20 mouse cellular contexts compared by ENCODE assay signal in the genomic region with DNA sequence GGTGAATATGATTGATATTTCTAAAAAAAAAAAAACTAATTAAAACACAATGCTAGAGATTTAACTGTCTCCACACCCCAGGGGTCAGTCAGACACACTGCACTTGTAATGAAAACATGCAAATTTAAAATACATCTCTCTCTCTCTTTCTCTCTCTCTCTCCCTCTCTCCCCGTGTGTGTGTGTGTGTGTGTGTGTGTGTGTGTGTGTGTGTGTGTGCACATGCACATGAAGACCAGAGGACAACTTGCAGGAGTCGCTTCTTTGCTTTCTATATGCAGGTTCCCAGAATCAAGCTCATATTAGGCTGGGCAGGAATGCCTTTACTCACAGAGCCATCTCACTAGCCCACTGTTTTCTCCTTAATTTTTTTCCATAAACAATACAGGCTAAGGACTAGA.
DNase-seq lines count a peak whose midpoint lies in the region; ATAC-seq lines count a peak whose summit lies in the region.
"Had no signal": no experiment of that assay in that cellular context is flagged by ENCODE, and none has a peak within 500 bp of the region (broad histone marks: within the 10 kb centered on the region; RNA-seq: fewer than 3 reads in every experiment).

No protein-coding gene starts in this region.

- no peaks in the 10 kb centered on the region for H3K36me3 ChIP-seq in heart, embryonic 10.5 days
- no peaks in the 10 kb centered on the region for H3K36me3 ChIP-seq in midbrain, embryonic 11.5 days (ENCODE audit: control insufficient read depth, insufficient read depth, low read length)
- H3K36me3 ChIP-seq in midbrain, embryonic 13.5 days = no peaks in the 10 kb centered on the region
- H3K36me3 ChIP-seq: G1E had no signal

- peaks cover 11% of the 10 kb centered on the region; the same call in 1 of the 2 replicates for H3K4me1 ChIP-seq in heart, embryonic 10.5 days
- H3K4me1 ChIP-seq in midbrain, embryonic 11.5 days (ENCODE audit: control insufficient read depth, insufficient read depth, low read length) = no peaks in the 10 kb centered on the region
- no peaks in the 10 kb centered on the region for H3K4me1 ChIP-seq in midbrain, embryonic 13.5 days (replicated peaks)

- H3K27ac ChIP-seq in heart, embryonic 10.5 days = no peak overlapping the region
- H3K27ac ChIP-seq in midbrain, embryonic 11.5 days (ENCODE audit: low read depth, low read length) = no peak overlapping the region
- no peak overlapping the region for H3K27ac ChIP-seq in midbrain, embryonic 13.5 days

- no peak overlapping the region for H3K9ac ChIP-seq in midbrain, embryonic 11.5 days (ENCODE audit: low read length)
- no peak overlapping the region for H3K9ac ChIP-seq in midbrain, embryonic 13.5 days (replicated peaks)

- H3K4me2 ChIP-seq in midbrain, embryonic 11.5 days = no peak overlapping the region
- H3K4me2 ChIP-seq in midbrain, embryonic 13.5 days (replicated peaks) = no peak overlapping the region

- intact Hi-C loops in heart, postnatal 10 days (cut with DNase I) = no loop called here

- H3K4me3 ChIP-seq in heart, embryonic 10.5 days = no peak overlapping the region
- H3K4me3 ChIP-seq in midbrain, embryonic 11.5 days (ENCODE audit: low read depth, low read length) = no peak overlapping the region
- H3K4me3 ChIP-seq in midbrain, embryonic 13.5 days (replicated peaks) = no peak overlapping the region

- no peak for ATAC-seq in midbrain, embryonic 11.5 days (ENCODE audit: low FRiP score)
- ATAC-seq in midbrain, embryonic 13.5 days = no peak
- ATAC-seq: activated CD4-positive, CD25-positive, alpha-beta regulatory T cell, adult 4 months; CD4-positive, CD25-positive, alpha-beta regulatory T cell, adult 4 months; Patski had no signal

- WGBS in heart, embryonic 10.5 days = 61% methylated on average over 2 of the region's 2 CpGs
- WGBS in midbrain, embryonic 11.5 days = 92% methylated on average over 1 of the region's 2 CpGs
- 60% methylated on average over 2 of the region's 2 CpGs for WGBS in midbrain, embryonic 13.5 days

- peak; percentile 30 for DNase-seq in heart, adult 11 months
- no peak for DNase-seq in heart, adult 9 months (ENCODE audit: low spot score in 2 of 2)
- peak; percentile 53 for DNase-seq in heart, embryonic 10.5 days (ENCODE audit: low spot score)
- no peak for DNase-seq in heart, postnatal 10 days
- peak; percentile 64 for DNase-seq in midbrain, embryonic 11.5 days (ENCODE audit: low spot score, missing footprints)
- DNase-seq: adrenal gland, adult 2 months; adrenal gland, adult 8-10 months; adrenal gland, postnatal 10 days; adrenal gland, postnatal 14 days; adrenal gland, postnatal 25 days; adrenal gland, postnatal 36 days; B cell, adult 2 months; cerebellum, adult 11 months; cerebellum, adult 11-12 months; cerebellum, adult 18-20 months had no signal

- no peaks in the 10 kb centered on the region for H3K9me3 ChIP-seq in heart, embryonic 10.5 days
- H3K9me3 ChIP-seq in midbrain, embryonic 11.5 days (ENCODE audit: control insufficient read depth, low read length) = no peaks in the 10 kb centered on the region
- H3K9me3 ChIP-seq in midbrain, embryonic 13.5 days = no peaks in the 10 kb centered on the region

- H3K27me3 ChIP-seq in heart, embryonic 10.5 days (ENCODE audit: insufficient read depth, poor library complexity, severe bottlenecking) = no peaks in the 10 kb centered on the region
- H3K27me3 ChIP-seq in midbrain, embryonic 11.5 days (ENCODE audit: control insufficient read depth, insufficient read depth, low read length) = no peaks in the 10 kb centered on the region
- H3K27me3 ChIP-seq in midbrain, embryonic 13.5 days = no peaks in the 10 kb centered on the region
- H3K27me3 ChIP-seq: Patski had no signal

Comparison
In these comparisons a context has a peak if more than half of its experiments do, and no peak if none do; other contexts are left out.
1. DNase-seq: peak in heart, adult 11 months (single experiment), heart, embryonic 10.5 days (single experiment) and midbrain, embryonic 11.5 days (single experiment); none in heart, adult 9 months (0 of 2) and heart, postnatal 10 days (0 of 2).